Mouse (Mus musculus) liver, embryonic 13.5 days (tissue): Measurements from ENCODE around the gene Nudt14. TPM values are rescaled to one million over a fixed set of nuclear protein-coding genes. Genes with fewer than 3 reads are reported as not detected.
A peak's percentile ranks its signal among the peaks of the same experiment; 100 is the strongest.

ENCODE experiments used
- ATAC-seq: fragments of 200-750 bp; cut with Nextera tagmentation; 2 replicates; pipeline ENCODE4 v1.8.0; 2017; ENCODE audit warnings: low read depth, mild to moderate bottlenecking, moderate number of reproducible peaks, moderate library complexity
- DNase-seq: peaks from one replicate; pipeline ENCODE4 v3.0.0; 2022
- H3K27ac ChIP-seq: fragments of 300-500 bp; sonication (generic); 2 replicates; pipeline ENCODE4 v1.5.1; 2015; ENCODE audit warnings: moderate library complexity, mild to moderate bottlenecking, inconsistent platforms
- H3K27me3 ChIP-seq: fragments of 300-500 bp; sonication (generic); 2 replicates; pipeline ENCODE4 v1.6.1; 2015; ENCODE audit warnings: mild to moderate bottlenecking, inconsistent platforms
- H3K36me3 ChIP-seq: fragments of 300-500 bp; sonication (generic); 2 replicates; pipeline ENCODE4 v1.6.1; 2015; ENCODE audit warnings: mild to moderate bottlenecking, inconsistent platforms
- H3K4me1 ChIP-seq: fragments of 300-500 bp; sonication (generic); replicated peaks from 2 replicates; pipeline ENCODE4 v1.6.1; 2015; ENCODE audit warnings: inconsistent platforms
- H3K4me2 ChIP-seq: fragments of 300-500 bp; sonication (generic); 2 replicates; pipeline ENCODE4 v1.6.1; 2015; ENCODE audit warnings: inconsistent platforms, mild to moderate bottlenecking, moderate library complexity
- H3K4me3 ChIP-seq: fragments of 300-500 bp; sonication (generic); replicated peaks from 2 replicates; pipeline ENCODE4 v1.5.1; 2015; ENCODE audit warnings: mild to moderate bottlenecking, inconsistent platforms
- H3K9ac ChIP-seq: fragments of 300-500 bp; sonication (generic); 2 replicates; pipeline ENCODE4 v1.6.1; 2015; ENCODE audit warnings: mild to moderate bottlenecking, inconsistent platforms
- H3K9me3 ChIP-seq: fragments of 300-500 bp; sonication (generic); replicated peaks from 2 replicates; pipeline ENCODE4 v1.6.1; 2016; ENCODE audit warnings: inconsistent platforms
- WGBS: fragments of 180-500 bp; shearing (Covaris S2); methylation state at CpG from one replicate; pipeline ENCODE4 v1.1.7; 2015; ENCODE audit not compliant: insufficient replicate concordance; 5-methylcytosine and 5-hydroxymethylcytosine counted together
- polyA plus RNA-seq: library from polyadenylated mRNA; unstranded; fragments of >200 nt; fragmentation: Nextera tagmentation; extraction: Ambion mirVana; gene quantifications from 2 replicates; pipeline ENCODE4 v1.2.1, GENCODE M21; 2015

Nudt14 gene
- polyA plus RNA-seq, 1 experiment from 2014 or later: 15.2 TPM

DNA sequence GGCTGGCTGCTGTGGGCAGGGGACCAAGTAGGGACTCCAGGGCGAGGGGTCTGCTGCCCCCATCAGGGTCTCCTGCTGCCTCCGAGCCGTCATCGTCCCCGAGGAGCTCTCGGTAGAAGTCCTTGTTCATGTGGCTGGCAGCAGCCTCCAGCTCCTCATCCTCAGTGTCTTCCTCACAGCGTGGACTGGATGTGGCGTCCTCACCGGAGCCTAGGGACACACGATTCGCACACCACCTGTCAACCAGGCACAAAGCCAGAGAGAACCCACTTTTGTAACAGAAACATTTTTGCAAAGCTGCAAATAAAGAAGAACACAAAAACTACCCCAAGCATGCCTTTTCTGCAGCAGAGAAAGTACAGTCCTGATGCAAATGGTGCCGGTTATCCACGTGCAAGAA is 23.9 kb upstream of the Nudt14 start:
- Histone ChIP-seq H3K4me1 (no peaks in the 10 kb centered on the region), H3K4me3 (no peak overlapping the region), H3K27ac (no peak overlapping the region), H3K9ac (no peak overlapping the region), H3K36me3 (peaks cover 98% of the 10 kb centered on the region), H3K9me3 (no peaks in the 10 kb centered on the region), H3K4me2 (no peak overlapping the region), H3K27me3 (no peaks in the 10 kb centered on the region)
- WGBS: 92% methylated on average over 13 of the region's 13 CpGs
- DNase-seq (no peak), ATAC-seq (no peak)

GRCm38 (mm10) chr12:112961872-112962271 is 19.9 kb upstream of the Nudt14 start:
- no peak overlapping the region for H3K27ac ChIP-seq
- no peaks in the 10 kb centered on the region for H3K4me1 ChIP-seq
- no peak overlapping the region for H3K4me3 ChIP-seq
- H3K36me3 ChIP-seq: peaks cover 74% of the 10 kb centered on the region
- no peak overlapping the region for H3K4me2 ChIP-seq
- H3K27me3 ChIP-seq: no peaks in the 10 kb centered on the region
- 71% methylated on average over 5 of the region's 5 CpGs for WGBS
- no peaks in the 10 kb centered on the region for H3K9me3 ChIP-seq
- H3K9ac ChIP-seq: no peak overlapping the region
- DNase-seq (no peak), ATAC-seq (no peak)

GRCm38 (mm10) chr12:112961428-112961827 is 19.5 kb upstream of the Nudt14 start:
- no peaks in the 10 kb centered on the region for H3K4me1 ChIP-seq
- H3K27ac ChIP-seq: no peak overlapping the region
- no peak overlapping the region for H3K4me3 ChIP-seq
- ATAC-seq: no peak
- H3K4me2 ChIP-seq: no peak overlapping the region
- no peak for DNase-seq
- H3K27me3 ChIP-seq: no peaks in the 10 kb centered on the region
- no peaks in the 10 kb centered on the region for H3K9me3 ChIP-seq
- no peak overlapping the region for H3K9ac ChIP-seq
- 89% methylated on average over 7 of the region's 7 CpGs for whole genome bisulfite sequencing
- peaks cover 70% of the 10 kb centered on the region for H3K36me3 ChIP-seq

- no peaks in the 10 kb centered on the region for H3K27me3 ChIP-seq
- no peaks in the 10 kb centered on the region for H3K9me3 ChIP-seq
- H3K4me3 ChIP-seq: no peak overlapping the region
- H3K4me2 ChIP-seq: no peak overlapping the region
- DNase-seq (no peak), ATAC-seq (no peak)
- no peak overlapping the region for H3K27ac ChIP-seq
- peaks cover 52% of the 10 kb centered on the region for H3K36me3 ChIP-seq
- peaks cover 9% of the 10 kb centered on the region for H3K4me1 ChIP-seq
- WGBS: 77% methylated on average over 8 of the region's 8 CpGs
- no peak overlapping the region for H3K9ac ChIP-seq
These were observed 17.5 kb upstream of the Nudt14 start for GRCm38 (mm10) chr12:112959421-112959820.

GRCm38 (mm10) chr12:112958303-112958702 is 16.4 kb upstream of the Nudt14 start:
- WGBS: 45% methylated on average over 4 of the region's 4 CpGs

GRCm38 (mm10) chr12:112955800-112956199 is 13.9 kb upstream of the Nudt14 start:
- H3K27ac ChIP-seq: no peak overlapping the region
- H3K4me3 ChIP-seq: no peak overlapping the region
- no peak overlapping the region for H3K9ac ChIP-seq
- peaks cover 16% of the 10 kb centered on the region for H3K36me3 ChIP-seq
- DNase-seq (peak; percentile 65), ATAC-seq (peak; percentile 66)
- 28% methylated on average over 4 of the region's 4 CpGs for WGBS
- H3K27me3 ChIP-seq: peaks cover 20% of the 10 kb centered on the region
- no peaks in the 10 kb centered on the region for H3K9me3 ChIP-seq
- peaks cover 32% of the 10 kb centered on the region for H3K4me1 ChIP-seq
- H3K4me2 ChIP-seq: no peak overlapping the region

More at GRCm38 (mm10) chr12:112958303-112958702, 16.4 kb upstream of the Nudt14 start:
- H3K9ac ChIP-seq: no peak overlapping the region
- H3K4me2 ChIP-seq: no peak overlapping the region
- no peak overlapping the region for H3K27ac ChIP-seq
- H3K4me1 ChIP-seq: peaks cover 11% of the 10 kb centered on the region
- H3K9me3 ChIP-seq: no peaks in the 10 kb centered on the region
- peaks cover 41% of the 10 kb centered on the region for H3K36me3 ChIP-seq
- ATAC-seq: 0 out of 2 replicates have a peak, but pooled peaks have one; percentile 19
- no peak overlapping the region for H3K4me3 ChIP-seq
- H3K27me3 ChIP-seq: no peaks in the 10 kb centered on the region
- DNase-seq: no peak

DNA sequence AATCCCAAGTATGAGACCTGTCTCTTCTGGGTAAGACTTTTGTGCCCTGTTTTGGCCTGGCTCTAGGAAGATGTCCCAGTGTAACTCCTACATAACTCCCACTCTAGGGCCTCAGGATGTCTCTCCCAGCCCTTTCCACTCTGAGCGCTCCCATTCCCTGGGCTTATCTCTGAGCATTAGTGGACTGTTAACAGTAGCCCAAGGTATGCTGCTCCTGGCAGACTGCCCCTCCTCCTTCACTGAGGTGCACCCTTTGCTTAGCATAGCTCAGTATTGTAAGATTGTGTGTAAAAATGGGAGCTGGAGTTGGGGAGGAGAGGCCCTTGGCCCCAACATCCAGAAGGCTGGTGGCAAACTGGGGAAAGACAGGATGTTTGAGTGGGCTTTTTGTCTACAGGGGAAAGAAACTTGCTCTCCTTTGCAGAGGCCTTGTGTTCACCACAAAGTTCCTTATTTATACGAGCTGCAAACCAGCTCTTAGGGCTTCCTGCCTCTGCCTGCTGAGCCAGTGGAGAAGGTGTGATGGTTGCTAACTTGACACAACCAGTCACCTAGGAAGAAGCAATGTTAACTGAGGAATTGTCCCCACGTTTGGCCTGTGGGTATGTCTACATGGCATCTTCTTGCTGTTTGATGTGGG is 11.1 kb upstream of the Nudt14 start:
- 34% methylated on average over 3 of the region's 3 CpGs for WGBS
- H3K27me3 ChIP-seq: peaks cover 48% of the 10 kb centered on the region
- no peak overlapping the region for H3K4me3 ChIP-seq
- ATAC-seq (no peak), DNase-seq (no peak)
- H3K36me3 ChIP-seq: no peaks in the 10 kb centered on the region
- no peaks in the 10 kb centered on the region for H3K9me3 ChIP-seq
- H3K4me2 ChIP-seq: no peak overlapping the region
- H3K9ac ChIP-seq: no peak overlapping the region
- no peak overlapping the region for H3K27ac ChIP-seq
- peaks cover 45% of the 10 kb centered on the region for H3K4me1 ChIP-seq

DNA sequence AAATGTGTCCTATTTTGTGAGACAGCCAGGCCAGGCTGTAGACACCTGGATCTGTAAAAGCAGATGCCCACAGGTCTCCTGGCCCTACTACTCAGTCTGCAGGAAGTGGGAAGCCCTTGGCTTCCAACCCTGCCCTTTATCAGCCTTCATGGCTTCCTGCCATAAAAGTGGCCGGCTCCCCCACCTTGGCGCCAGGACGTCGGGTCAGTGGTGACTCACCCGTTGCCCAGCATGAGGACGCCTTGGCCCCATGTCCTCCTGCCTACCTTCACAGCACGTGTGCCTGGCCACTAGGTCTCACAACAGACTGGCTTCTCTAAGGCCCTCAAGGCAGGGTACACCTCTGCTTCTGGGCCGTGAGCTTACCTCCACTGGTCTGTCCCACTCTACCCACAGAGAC is 10.5 kb upstream of the Nudt14 start:
- H3K4me1 ChIP-seq: peaks cover 45% of the 10 kb centered on the region
- no peak overlapping the region for H3K4me3 ChIP-seq
- 11% methylated on average over 8 of the region's 8 CpGs for WGBS
- ATAC-seq: no peak
- no peaks in the 10 kb centered on the region for H3K9me3 ChIP-seq
- H3K27me3 ChIP-seq: peaks cover 52% of the 10 kb centered on the region
- no peak overlapping the region for H3K4me2 ChIP-seq
- no peaks in the 10 kb centered on the region for H3K36me3 ChIP-seq
- DNase-seq: no peak
- H3K27ac ChIP-seq: no peak overlapping the region
- no peak overlapping the region for H3K9ac ChIP-seq

GRCm38 (mm10) chr12:112951150-112951842 is 9.4 kb upstream of the Nudt14 start:
- H3K27me3 ChIP-seq: peaks cover 62% of the 10 kb centered on the region
- WGBS: 22% methylated on average over 7 of the region's 7 CpGs
- no peaks in the 10 kb centered on the region for H3K9me3 ChIP-seq
- no peak overlapping the region for H3K9ac ChIP-seq
- no peak overlapping the region for H3K4me3 ChIP-seq
- peaks cover 44% of the 10 kb centered on the region for H3K4me1 ChIP-seq
- peak overlapping the region; percentile 94; the same call in 1 of the 2 replicates for H3K4me2 ChIP-seq
- H3K36me3 ChIP-seq: no peaks in the 10 kb centered on the region
- DNase-seq (no peak), ATAC-seq (no peak)
- no peak overlapping the region for H3K27ac ChIP-seq

GRCm38 (mm10) chr12:112950761-112951129 is 8.8 kb upstream of the Nudt14 start:
- 13% methylated on average over 6 of the region's 6 CpGs for WGBS
- Histone ChIP-seq H3K36me3 (no peaks in the 10 kb centered on the region), H3K27me3 (peaks cover 66% of the 10 kb centered on the region), H3K4me1 (peaks cover 38% of the 10 kb centered on the region), H3K4me3 (peak overlapping the region; percentile 62), H3K4me2 (peak overlapping the region; percentile 94), H3K9me3 (no peaks in the 10 kb centered on the region), H3K27ac (no peak overlapping the region), H3K9ac (no peak overlapping the region)
- ATAC-seq (no peak), DNase-seq (no peak)

DNA sequence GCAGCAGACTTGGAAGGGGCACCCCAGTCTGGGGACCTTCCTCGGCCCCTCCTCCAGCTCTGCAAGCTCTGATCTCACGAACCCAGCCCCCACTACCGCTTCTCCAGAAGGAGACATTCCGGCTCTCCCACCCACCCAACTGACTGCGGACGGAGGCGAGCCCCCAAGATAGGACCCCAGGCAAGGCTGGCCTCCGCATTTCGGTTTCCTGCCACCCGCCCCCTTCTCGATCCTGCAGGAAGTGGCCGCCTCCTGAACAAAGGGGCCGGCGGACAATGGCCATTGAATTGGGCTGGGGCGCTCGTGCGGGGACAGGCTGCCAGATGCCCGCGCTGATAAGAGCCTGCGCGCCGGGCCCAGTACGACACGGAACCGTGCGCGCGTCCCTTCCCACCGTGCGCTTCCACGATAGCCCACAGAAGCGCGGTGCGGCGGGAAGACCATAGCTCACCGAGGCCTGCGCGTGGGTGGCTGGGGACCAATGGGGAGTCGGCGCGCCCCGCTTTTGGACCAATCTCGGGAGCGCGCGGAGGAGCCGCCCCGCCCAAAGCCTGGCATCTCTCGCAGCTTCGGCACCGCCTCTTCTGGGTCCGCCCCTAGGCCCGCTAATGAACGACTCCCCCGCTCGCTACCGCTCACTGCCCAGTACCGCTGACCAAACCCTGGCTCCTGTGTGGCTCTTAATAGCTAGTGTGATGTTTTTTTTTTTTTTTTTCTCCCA is 8.3 kb upstream of the Nudt14 start:
- ATAC-seq (peak; percentile 80), DNase-seq (peak; percentile 72)
- peaks cover 35% of the 10 kb centered on the region for H3K4me1 ChIP-seq
- H3K4me3 ChIP-seq: peak overlapping the region; percentile 62
- peaks cover 69% of the 10 kb centered on the region for H3K27me3 ChIP-seq
- under 1% methylated on average over 58 of the region's 58 CpGs for WGBS
- no peak overlapping the region; the same call in 1 of the 2 replicates for H3K27ac ChIP-seq
- H3K9ac ChIP-seq: peak overlapping the region; percentile 62
- H3K4me2 ChIP-seq: peak overlapping the region; percentile 94
- no peaks in the 10 kb centered on the region for H3K9me3 ChIP-seq
- H3K36me3 ChIP-seq: no peaks in the 10 kb centered on the region
